Mouse (Mus musculus): ENCODE results near the gene Pnkd. TPM values are rescaled to one million over a fixed set of nuclear protein-coding genes. Genes with fewer than 3 reads are reported as not detected.
A peak's percentile ranks its signal among the peaks of the same experiment; 100 is the strongest.

Gene Pnkd
- polyA plus RNA-seq, 1 experiment: 201 TPM

DNA sequence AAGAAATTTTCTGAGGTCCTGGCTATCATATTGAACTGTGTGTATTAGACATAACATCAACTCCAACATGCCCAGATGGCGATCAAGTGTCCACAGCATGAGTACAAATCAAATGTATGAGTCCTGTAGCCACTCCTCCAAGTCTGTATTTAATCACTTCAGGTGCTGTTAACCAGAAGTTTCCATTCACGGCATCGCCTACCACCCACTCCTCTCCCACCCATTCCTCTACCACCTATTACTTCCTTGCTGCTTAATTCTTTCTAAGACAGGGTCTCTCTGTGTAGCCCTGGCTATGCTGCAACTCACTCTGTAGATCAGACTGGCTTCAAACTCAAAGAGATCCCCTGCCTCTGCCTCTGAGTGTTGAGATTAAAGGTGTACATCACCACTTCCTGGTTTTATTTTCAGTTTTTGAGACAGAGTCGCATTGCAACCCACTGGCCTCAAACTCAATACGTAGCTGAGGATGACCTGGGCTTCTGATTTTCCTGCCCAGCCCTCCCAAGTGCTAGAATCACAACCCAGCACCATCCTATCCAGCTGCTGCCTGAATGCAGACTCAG is 75.3 kb downstream of the Pnkd start:
- no peaks in the 10 kb centered on the region for H3K27me3 ChIP-seq (ENCODE audit: control insufficient read depth, insufficient read depth, low read length)
- H3K27ac ChIP-seq (ENCODE audit: insufficient read depth, low read length): no peak overlapping the region
- WGBS: 91% methylated on average over 5 of the region's 5 CpGs
- no peak for DNase-seq
- H3K4me3 ChIP-seq (replicated peaks; ENCODE audit: insufficient read depth, low read depth, low read length): no peak overlapping the region
- no peak for TF ChIP-seq POLR2A (IDR thresholded peaks at IDR 0.05; ENCODE audit: borderline replicate concordance, insufficient read depth, low read length)
- TF ChIP-seq CTCF (IDR thresholded peaks at IDR 0.05; ENCODE audit: borderline replicate concordance, insufficient read depth, low read depth, low read length): no peak
- H3K4me1 ChIP-seq (ENCODE audit: control insufficient read depth, insufficient read depth, low read length): no peaks in the 10 kb centered on the region

DNA sequence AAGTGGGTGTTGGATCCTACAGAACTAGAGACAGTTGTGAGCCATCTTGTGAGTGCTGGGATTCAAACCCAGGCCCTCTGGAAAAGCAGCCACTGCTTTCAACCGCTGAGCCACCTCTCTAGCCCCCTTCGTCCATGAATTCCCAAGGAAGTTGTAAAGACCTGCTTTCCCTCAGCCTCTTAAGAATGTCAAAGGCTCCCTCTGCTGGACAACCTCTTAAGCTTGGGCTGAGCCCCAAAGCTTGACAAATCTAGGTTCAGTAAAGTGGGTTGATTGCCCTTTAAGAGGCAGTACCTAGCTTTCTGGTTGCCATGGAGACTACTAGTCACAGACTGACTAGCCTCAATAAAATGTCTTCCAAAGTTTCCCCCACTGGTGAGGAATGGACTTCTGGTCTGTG is 77.1 kb downstream of the Pnkd start, which contains the start of gene Catip:
Catip (plus strand) TSS at position 297 of the 400 bp plus-strand sequence.
- TF ChIP-seq POLR2A (IDR thresholded peaks at IDR 0.05; ENCODE audit: borderline replicate concordance, insufficient read depth, low read length) (no peak), CTCF (IDR thresholded peaks at IDR 0.05; ENCODE audit: borderline replicate concordance, insufficient read depth, low read depth, low read length) (peak; percentile 80)
- H3K27me3 ChIP-seq (ENCODE audit: control insufficient read depth, insufficient read depth, low read length): no peaks in the 10 kb centered on the region
- H3K4me3 ChIP-seq (replicated peaks; ENCODE audit: insufficient read depth, low read depth, low read length): no peak within 1 kb of the TSS
- H3K4me1 ChIP-seq (ENCODE audit: control insufficient read depth, insufficient read depth, low read length): no peaks in the 10 kb centered on the region
- H3K27ac ChIP-seq (ENCODE audit: insufficient read depth, low read length): no peak within 1 kb of the TSS
- peak; percentile 70 to 71 for DNase-seq
- WGBS: 4% methylated on average over 2 of the region's 2 CpGs

DNA sequence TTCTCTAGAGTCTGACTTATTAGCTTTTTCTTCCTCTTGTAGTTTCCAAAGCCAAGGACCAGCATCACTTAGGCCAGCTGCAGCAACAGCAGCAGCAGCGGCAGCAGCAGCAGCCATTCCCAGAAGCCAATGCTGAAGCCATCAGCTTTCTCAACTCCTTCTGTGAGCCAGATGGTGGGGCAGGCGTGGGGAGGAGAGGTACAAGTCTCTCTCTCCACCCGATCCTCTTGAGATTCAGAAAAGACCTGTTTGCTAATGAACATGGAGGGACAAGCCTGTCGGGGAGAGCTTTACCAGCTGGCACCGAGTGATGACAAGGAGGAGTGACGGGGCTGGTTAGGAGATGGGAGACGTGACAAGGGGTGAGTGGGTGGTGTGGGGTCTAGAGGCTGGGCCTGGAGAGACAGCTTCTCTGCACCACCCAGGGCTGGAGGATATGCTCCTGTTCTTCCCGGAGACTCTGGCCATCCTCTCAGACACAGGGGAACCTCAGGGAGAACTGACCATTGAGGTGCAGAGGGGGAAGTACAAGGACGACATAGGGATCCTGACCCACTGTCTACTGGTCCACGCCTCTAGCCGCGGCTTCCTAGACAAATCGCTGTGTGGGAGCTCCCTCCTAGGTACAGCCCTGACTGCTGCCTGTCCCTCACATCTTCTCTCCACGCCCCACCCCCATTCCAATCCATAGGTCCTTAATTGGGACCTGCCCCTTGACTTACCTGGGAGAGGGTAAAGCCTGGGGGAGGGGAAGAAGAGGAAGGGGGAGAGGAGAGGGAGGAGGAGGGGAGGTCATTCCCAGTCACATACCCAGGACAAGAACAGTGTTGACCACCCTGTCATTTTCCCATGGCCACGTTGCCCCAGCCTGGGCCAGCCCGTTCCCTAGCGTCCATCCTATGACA is 77.8 kb downstream of the Pnkd start:
- no peak for DNase-seq
- Histone ChIP-seq H3K27me3 (ENCODE audit: control insufficient read depth, insufficient read depth, low read length) (no peaks in the 10 kb centered on the region), H3K27ac (ENCODE audit: insufficient read depth, low read length) (no peak overlapping the region), H3K4me1 (ENCODE audit: control insufficient read depth, insufficient read depth, low read length) (no peaks in the 10 kb centered on the region), H3K4me3 (replicated peaks; ENCODE audit: insufficient read depth, low read depth, low read length) (no peak overlapping the region)
- TF ChIP-seq POLR2A (IDR thresholded peaks at IDR 0.05; ENCODE audit: borderline replicate concordance, insufficient read depth, low read length) (no peak), CTCF (IDR thresholded peaks at IDR 0.05; ENCODE audit: borderline replicate concordance, insufficient read depth, low read depth, low read length) (no peak)
- WGBS: 66% methylated on average over 17 of the region's 17 CpGs

DNA sequence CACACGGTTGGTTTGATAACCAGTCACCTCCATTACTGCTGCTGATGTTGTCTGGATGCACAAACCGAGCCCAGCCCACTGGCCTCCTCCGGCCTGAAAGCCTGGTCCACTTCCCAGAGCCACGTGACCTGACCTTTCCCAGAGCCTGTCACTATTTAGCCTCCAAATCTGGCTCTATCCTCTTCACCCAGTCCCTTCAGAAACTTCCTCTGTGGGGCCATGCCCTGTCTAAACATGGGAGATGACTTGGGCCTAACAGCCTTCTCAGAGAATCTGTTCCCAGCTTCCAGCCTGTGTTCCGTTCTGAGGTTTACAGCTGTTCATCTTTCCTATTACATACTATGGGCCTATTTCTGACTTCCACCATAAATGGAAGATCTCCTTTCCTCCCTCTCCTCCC is 78.7 kb downstream of the Pnkd start:
- DNase-seq: no peak
- TF ChIP-seq CTCF (IDR thresholded peaks at IDR 0.05; ENCODE audit: borderline replicate concordance, insufficient read depth, low read depth, low read length) (no peak), POLR2A (IDR thresholded peaks at IDR 0.05; ENCODE audit: borderline replicate concordance, insufficient read depth, low read length) (no peak)
- no peak overlapping the region for H3K27ac ChIP-seq (ENCODE audit: insufficient read depth, low read length)
- H3K27me3 ChIP-seq (ENCODE audit: control insufficient read depth, insufficient read depth, low read length): no peaks in the 10 kb centered on the region
- WGBS: 87% methylated on average over 5 of the region's 5 CpGs
- no peak overlapping the region for H3K4me3 ChIP-seq (replicated peaks; ENCODE audit: insufficient read depth, low read depth, low read length)
- no peaks in the 10 kb centered on the region for H3K4me1 ChIP-seq (ENCODE audit: control insufficient read depth, insufficient read depth, low read length)

DNA sequence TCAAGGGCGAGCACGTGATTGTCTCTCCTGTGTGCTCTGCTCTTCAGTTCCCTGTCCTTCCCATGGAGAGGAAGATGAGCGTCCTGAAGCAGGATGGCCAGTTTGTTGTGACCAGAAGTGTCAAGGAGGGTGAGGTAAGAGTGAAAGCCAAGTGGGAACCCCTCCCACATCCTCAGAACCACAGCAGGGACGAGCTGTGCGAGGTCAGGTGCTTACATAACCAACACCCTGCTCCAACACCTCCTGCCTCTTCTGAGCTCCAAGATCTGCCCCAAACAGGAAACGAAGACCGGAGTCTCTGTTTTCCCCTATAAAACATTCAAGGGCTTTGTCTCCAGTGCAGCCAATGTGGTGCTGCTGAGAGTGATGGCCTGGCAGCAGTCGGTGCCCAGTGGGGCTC is 79.5 kb downstream of the Pnkd start:
- Histone ChIP-seq H3K27ac (ENCODE audit: insufficient read depth, low read length) (no peak overlapping the region), H3K4me3 (replicated peaks; ENCODE audit: insufficient read depth, low read depth, low read length) (no peak overlapping the region), H3K4me1 (ENCODE audit: control insufficient read depth, insufficient read depth, low read length) (no peaks in the 10 kb centered on the region), H3K27me3 (ENCODE audit: control insufficient read depth, insufficient read depth, low read length) (no peaks in the 10 kb centered on the region)
- DNase-seq: no peak
- WGBS: 79% methylated on average over 8 of the region's 8 CpGs
- no peak for TF ChIP-seq CTCF (IDR thresholded peaks at IDR 0.05; ENCODE audit: borderline replicate concordance, insufficient read depth, low read depth, low read length)
- no peak for TF ChIP-seq POLR2A (IDR thresholded peaks at IDR 0.05; ENCODE audit: borderline replicate concordance, insufficient read depth, low read length)

DNA sequence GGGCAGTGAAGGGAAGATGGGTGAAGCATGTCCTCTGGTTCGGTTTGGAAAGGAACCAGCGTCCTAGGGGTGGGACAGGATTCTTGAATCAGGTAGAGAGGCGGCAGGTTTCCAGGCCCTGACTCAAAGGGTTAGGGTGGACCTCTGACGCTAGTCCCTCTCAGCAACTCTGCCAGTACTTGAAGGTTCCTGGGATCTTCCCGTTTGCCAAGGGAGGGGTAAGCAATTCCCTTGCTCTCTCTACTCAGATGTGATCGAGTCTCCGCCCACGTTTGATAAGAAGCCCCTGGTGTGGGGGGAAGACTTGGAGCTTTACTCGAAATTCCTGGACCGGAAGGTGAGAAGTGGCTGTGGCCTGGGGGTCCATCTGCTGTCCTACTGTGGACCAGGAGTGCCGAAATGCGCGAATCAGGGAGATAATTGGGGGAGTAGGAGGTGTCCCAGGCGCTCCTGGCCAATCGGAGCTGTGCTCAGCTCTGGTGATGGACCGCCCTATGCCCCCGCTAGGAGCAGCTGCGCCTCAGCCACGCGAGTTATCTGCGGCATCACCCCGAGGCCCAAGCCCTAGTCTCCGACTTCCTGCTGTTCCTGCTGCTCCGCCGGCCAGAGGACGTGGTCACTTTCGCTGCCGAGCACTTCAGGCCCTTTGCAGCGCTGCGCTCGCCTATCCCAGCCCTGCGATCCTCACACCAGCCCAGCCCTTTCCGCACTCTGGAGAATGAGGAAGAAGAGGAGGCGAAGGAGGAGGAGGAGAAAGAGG is 83.3 kb downstream of the Pnkd start:
- DNase-seq: peak; percentile 33 to 39
- WGBS: 22% methylated on average over 34 of the region's 34 CpGs
- no peak overlapping the region for H3K27ac ChIP-seq (ENCODE audit: insufficient read depth, low read length)
- H3K4me1 ChIP-seq (ENCODE audit: control insufficient read depth, insufficient read depth, low read length): no peaks in the 10 kb centered on the region
- H3K27me3 ChIP-seq (ENCODE audit: control insufficient read depth, insufficient read depth, low read length): no peaks in the 10 kb centered on the region
- H3K4me3 ChIP-seq (replicated peaks; ENCODE audit: insufficient read depth, low read depth, low read length): peak overlapping the region; percentile 39
- TF ChIP-seq CTCF (IDR thresholded peaks at IDR 0.05; ENCODE audit: borderline replicate concordance, insufficient read depth, low read depth, low read length) (no peak), POLR2A (IDR thresholded peaks at IDR 0.05; ENCODE audit: borderline replicate concordance, insufficient read depth, low read length) (no peak)

DNA sequence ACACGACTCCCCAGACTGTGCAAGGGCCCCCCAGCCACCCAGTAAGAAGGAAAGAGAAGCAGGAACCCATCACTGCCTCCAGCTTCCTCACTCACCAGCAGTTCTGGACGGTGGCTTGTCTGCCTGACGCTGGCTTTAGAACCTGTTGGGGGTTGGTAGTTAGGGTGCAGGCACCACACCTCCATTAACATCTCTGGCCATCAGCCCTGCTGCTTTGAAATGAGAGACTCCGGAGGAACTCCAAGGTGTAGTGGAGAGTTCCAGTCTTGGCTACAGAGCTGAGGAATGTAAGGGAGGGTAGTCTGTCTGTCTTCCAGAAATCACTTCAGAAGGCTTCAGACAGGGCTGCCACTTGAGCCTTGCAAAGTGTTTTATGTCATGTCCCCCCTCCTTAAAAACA is 85.3 kb downstream of the Pnkd start:
- DNase-seq: no peak
- H3K27ac ChIP-seq (ENCODE audit: insufficient read depth, low read length): no peak overlapping the region
- no peak overlapping the region for H3K4me3 ChIP-seq (replicated peaks; ENCODE audit: insufficient read depth, low read depth, low read length)
- TF ChIP-seq CTCF (IDR thresholded peaks at IDR 0.05; ENCODE audit: borderline replicate concordance, insufficient read depth, low read depth, low read length) (no peak), POLR2A (IDR thresholded peaks at IDR 0.05; ENCODE audit: borderline replicate concordance, insufficient read depth, low read length) (no peak)
- WGBS: 68% methylated on average over 4 of the region's 4 CpGs
- no peaks in the 10 kb centered on the region for H3K4me1 ChIP-seq (ENCODE audit: control insufficient read depth, insufficient read depth, low read length)
- no peaks in the 10 kb centered on the region for H3K27me3 ChIP-seq (ENCODE audit: control insufficient read depth, insufficient read depth, low read length)
